Mouse (Mus musculus) embryonic fibroblast, embryonic 13.5 days (primary cell): ENCODE measurements at regions not wholly inside any gene's neighbourhood (a gene's known extent, or its start where the extent isn't known, plus 50 kb on each side); places are given as distances from the start of the nearest gene placed in this dataset.

ENCODE experiments used
- CTCF ChIP-seq: IDR thresholded peaks from 2 replicates; pipeline ENCODE4 v1.5.1; 2011; ENCODE audit warnings: mild to moderate bottlenecking, control low read depth, low read length, moderate library complexity, borderline replicate concordance; ENCODE audit not compliant: insufficient read depth
- POLR2A ChIP-seq: IDR thresholded peaks from 2 replicates; pipeline ENCODE4 v1.6.1; 2011; ENCODE audit warnings: low read depth, mild to moderate bottlenecking, control low read depth, low read length, moderate library complexity

DNA sequence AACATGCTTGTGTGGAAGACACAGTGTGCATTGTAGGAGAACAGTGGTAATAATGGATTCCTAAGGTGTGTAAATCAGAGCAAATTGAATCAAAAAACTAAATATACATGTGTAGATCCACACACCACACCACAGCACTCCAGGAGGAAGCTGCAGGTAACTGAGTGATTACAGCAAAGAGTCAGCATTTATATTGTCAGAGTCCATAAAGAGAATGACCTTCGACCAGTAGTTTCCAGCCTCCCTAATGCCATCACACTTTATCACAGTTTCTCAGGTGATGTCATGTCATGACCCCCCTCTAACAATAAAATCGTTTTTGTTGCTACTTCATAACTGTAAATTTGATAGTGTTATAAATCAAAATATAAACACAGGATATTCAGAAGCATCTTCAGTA, 2984.6 kb upstream of the 5930422O12Rik start:
- TF ChIP-seq CTCF (no peak), POLR2A (no peak)
